Mouse (Mus musculus): Measurements from ENCODE around the gene Lama4. TPM values are rescaled to one million over a fixed set of nuclear protein-coding genes. Genes with fewer than 3 reads are reported as not detected.

Gene Lama4
- polyA plus RNA-seq, 1 experiment from 2014 or later, result 131 TPM

- H3K9me3 ChIP-seq (ENCODE audit: control insufficient read depth, low read length), result no peaks in the 10 kb centered on the region
- H3K27me3 ChIP-seq (ENCODE audit: control insufficient read depth, insufficient read depth, low read depth, low read length), result no peaks in the 10 kb centered on the region
- no peak overlapping the region for H3K4me3 ChIP-seq (ENCODE audit: low read length)
- no peak overlapping the region for H3K27ac ChIP-seq (ENCODE audit: low read length)
- peaks cover 28% of the 10 kb centered on the region for H3K36me3 ChIP-seq (ENCODE audit: control insufficient read depth, insufficient read depth, low read length)
- H3K9ac ChIP-seq (ENCODE audit: low read length), result no peak overlapping the region
- WGBS, result 74% methylated on average over 5 of the region's 5 CpGs
- no peak for ATAC-seq (ENCODE audit: low read depth)
- no peaks in the 10 kb centered on the region for H3K4me1 ChIP-seq (replicated peaks; ENCODE audit: control insufficient read depth, insufficient read depth, low read length)
- no peak overlapping the region for H3K4me2 ChIP-seq (ENCODE audit: low read depth, low read length)
These were observed 63.1 kb downstream of the Lama4 start for GRCm38 (mm10) chr10:39028403-39028802.

GRCm38 (mm10) chr10:39029297-39030147 is 64.2 kb downstream of the Lama4 start:
- no peak for ATAC-seq (ENCODE audit: low read depth)
- WGBS, result 74% methylated on average over 6 of the region's 6 CpGs
- Histone ChIP-seq H3K27ac (ENCODE audit: low read length) (no peak overlapping the region), H3K36me3 (ENCODE audit: control insufficient read depth, insufficient read depth, low read length) (peaks cover 26% of the 10 kb centered on the region), H3K4me3 (ENCODE audit: low read length) (no peak overlapping the region), H3K27me3 (ENCODE audit: control insufficient read depth, insufficient read depth, low read depth, low read length) (no peaks in the 10 kb centered on the region), H3K9me3 (ENCODE audit: control insufficient read depth, low read length) (no peaks in the 10 kb centered on the region), H3K4me1 (replicated peaks; ENCODE audit: control insufficient read depth, insufficient read depth, low read length) (no peaks in the 10 kb centered on the region), H3K9ac (ENCODE audit: low read length) (no peak overlapping the region), H3K4me2 (ENCODE audit: low read depth, low read length) (no peak overlapping the region)

DNA sequence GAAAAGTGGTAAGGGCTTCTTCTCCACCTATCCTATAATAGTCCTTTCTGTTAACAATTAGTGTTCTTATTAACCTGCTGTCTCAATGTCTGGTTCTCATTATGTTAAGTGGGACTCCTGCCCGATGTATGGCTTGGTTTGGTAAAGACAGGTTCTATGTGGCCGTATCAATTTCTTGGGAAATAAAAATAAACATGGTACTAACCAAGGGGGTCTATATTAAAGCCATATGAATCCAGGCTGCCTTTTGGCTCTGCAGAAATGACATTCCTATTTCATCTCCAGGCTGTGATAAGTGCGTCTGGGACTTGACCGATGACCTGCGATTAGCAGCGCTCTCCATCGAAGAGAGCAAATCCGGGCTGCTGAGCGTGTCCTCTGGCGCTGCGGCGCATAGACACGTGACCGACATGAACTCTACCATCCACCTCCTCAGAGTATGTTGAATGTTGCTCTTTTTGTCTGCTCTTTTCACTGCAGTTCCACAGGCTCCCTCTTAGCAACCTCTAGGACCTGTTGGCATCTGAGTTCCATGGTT is 64.9 kb downstream of the Lama4 start:
- 84% methylated on average over 14 of the region's 14 CpGs for WGBS
- no peak for ATAC-seq (ENCODE audit: low read depth)
- H3K9ac ChIP-seq (ENCODE audit: low read length), result no peak overlapping the region
- no peaks in the 10 kb centered on the region for H3K27me3 ChIP-seq (ENCODE audit: control insufficient read depth, insufficient read depth, low read depth, low read length)
- H3K4me3 ChIP-seq (ENCODE audit: low read length), result no peak overlapping the region
- H3K9me3 ChIP-seq (ENCODE audit: control insufficient read depth, low read length), result no peaks in the 10 kb centered on the region
- H3K36me3 ChIP-seq (ENCODE audit: control insufficient read depth, insufficient read depth, low read length), result peaks cover 26% of the 10 kb centered on the region
- H3K27ac ChIP-seq (ENCODE audit: low read length), result no peak overlapping the region
- no peaks in the 10 kb centered on the region for H3K4me1 ChIP-seq (replicated peaks; ENCODE audit: control insufficient read depth, insufficient read depth, low read length)
- no peak overlapping the region for H3K4me2 ChIP-seq (ENCODE audit: low read depth, low read length)

DNA sequence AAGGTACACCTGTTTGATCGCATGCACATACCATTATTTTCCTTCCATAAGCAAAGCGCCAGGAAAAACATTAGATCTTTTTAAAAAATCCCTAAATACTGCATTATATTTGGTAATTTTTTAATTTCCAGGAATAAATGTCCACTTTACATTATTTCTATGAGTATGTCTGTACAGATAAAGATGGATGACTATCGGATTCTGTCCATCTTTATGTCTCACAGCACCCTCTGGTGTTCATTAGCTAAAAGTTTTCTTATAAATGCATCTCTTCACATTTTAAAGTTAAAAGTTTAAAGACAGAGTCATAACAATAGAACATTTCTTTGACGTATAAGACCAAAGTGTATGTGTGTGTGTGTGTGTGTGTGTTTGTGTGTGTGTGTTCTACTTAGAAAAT is 74.2 kb downstream of the Lama4 start:
- Histone ChIP-seq H3K27me3 (ENCODE audit: control insufficient read depth, insufficient read depth, low read depth, low read length) (no peaks in the 10 kb centered on the region), H3K4me2 (ENCODE audit: low read depth, low read length) (no peak overlapping the region), H3K9me3 (ENCODE audit: control insufficient read depth, low read length) (no peaks in the 10 kb centered on the region), H3K9ac (ENCODE audit: low read length) (no peak overlapping the region), H3K4me3 (ENCODE audit: low read length) (no peak overlapping the region), H3K36me3 (ENCODE audit: control insufficient read depth, insufficient read depth, low read length) (peaks cover 15% of the 10 kb centered on the region), H3K27ac (ENCODE audit: low read length) (no peak overlapping the region), H3K4me1 (replicated peaks; ENCODE audit: control insufficient read depth, insufficient read depth, low read length) (no peaks in the 10 kb centered on the region)
- 49% methylated on average over 4 of the region's 4 CpGs for WGBS
- ATAC-seq (ENCODE audit: low read depth), result no peak

DNA sequence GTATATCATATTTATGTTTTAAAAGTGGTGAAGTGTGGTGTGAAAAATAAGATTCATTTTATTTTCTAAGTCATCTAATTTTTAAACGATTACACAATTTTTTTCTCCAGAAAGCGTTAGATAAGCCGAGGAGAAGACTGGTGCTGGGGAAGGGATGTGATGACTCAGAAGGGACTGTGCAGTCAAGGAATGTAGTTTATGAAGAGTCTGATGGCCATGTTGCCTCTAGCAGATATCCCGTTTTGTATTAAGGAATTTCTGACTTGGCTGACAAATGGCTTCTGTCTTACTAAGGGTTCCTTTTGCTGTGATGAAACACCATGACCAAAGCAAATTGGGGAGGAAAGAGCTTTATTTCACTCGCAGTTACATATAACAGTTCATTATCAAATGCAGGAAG is 74.7 kb downstream of the Lama4 start:
- Histone ChIP-seq H3K27ac (ENCODE audit: low read length) (no peak overlapping the region), H3K9ac (ENCODE audit: low read length) (no peak overlapping the region), H3K27me3 (ENCODE audit: control insufficient read depth, insufficient read depth, low read depth, low read length) (no peaks in the 10 kb centered on the region), H3K4me3 (ENCODE audit: low read length) (no peak overlapping the region), H3K4me1 (replicated peaks; ENCODE audit: control insufficient read depth, insufficient read depth, low read length) (no peaks in the 10 kb centered on the region), H3K4me2 (ENCODE audit: low read depth, low read length) (no peak overlapping the region), H3K36me3 (ENCODE audit: control insufficient read depth, insufficient read depth, low read length) (peaks cover 15% of the 10 kb centered on the region), H3K9me3 (ENCODE audit: control insufficient read depth, low read length) (no peaks in the 10 kb centered on the region)
- ATAC-seq (ENCODE audit: low read depth), result no peak
- WGBS, result 44% methylated on average over 5 of the region's 5 CpGs

DNA sequence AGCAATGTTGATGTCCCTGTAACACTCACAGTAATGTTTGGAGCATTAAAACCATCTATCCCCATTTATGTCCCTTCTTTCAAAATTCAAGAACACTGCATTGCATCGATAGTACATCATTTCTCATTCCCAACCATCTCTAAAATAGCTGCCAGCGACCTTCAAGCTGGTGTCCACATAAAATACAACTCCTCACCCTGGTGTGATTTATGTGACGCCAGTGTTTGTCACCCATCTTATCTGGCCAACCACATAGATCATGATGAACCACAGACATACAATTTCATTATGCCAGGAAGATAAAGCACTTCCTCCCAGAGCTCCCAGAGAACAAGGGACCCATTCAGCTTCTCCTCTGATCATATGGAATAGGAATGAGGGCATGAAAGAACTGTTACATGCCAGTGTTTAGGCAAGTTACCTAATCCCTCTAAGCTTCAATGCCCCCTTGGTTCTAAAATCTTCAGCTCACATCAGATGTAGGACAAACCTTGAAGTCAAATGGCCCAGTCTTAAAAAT is 79.2 kb downstream of the Lama4 start:
- no peak overlapping the region for H3K9ac ChIP-seq (ENCODE audit: low read length)
- H3K9me3 ChIP-seq (ENCODE audit: control insufficient read depth, low read length), result no peaks in the 10 kb centered on the region
- no peak for ATAC-seq (ENCODE audit: low read depth)
- no peaks in the 10 kb centered on the region for H3K27me3 ChIP-seq (ENCODE audit: control insufficient read depth, insufficient read depth, low read depth, low read length)
- H3K4me2 ChIP-seq (ENCODE audit: low read depth, low read length), result no peak overlapping the region
- no peaks in the 10 kb centered on the region for H3K4me1 ChIP-seq (replicated peaks; ENCODE audit: control insufficient read depth, insufficient read depth, low read length)
- 47% methylated on average over 3 of the region's 3 CpGs for WGBS
- H3K4me3 ChIP-seq (ENCODE audit: low read length), result no peak overlapping the region
- peaks cover 24% of the 10 kb centered on the region for H3K36me3 ChIP-seq (ENCODE audit: control insufficient read depth, insufficient read depth, low read length)
- no peak overlapping the region for H3K27ac ChIP-seq (ENCODE audit: low read length)

GRCm38 (mm10) chr10:39045111-39045510 is 79.8 kb downstream of the Lama4 start:
- H3K9ac ChIP-seq (ENCODE audit: low read length), result no peak overlapping the region
- no peak overlapping the region for H3K27ac ChIP-seq (ENCODE audit: low read length)
- 78% methylated on average over 1 of the region's 1 CpGs for WGBS
- H3K4me1 ChIP-seq (replicated peaks; ENCODE audit: control insufficient read depth, insufficient read depth, low read length), result no peaks in the 10 kb centered on the region
- no peak overlapping the region for H3K4me3 ChIP-seq (ENCODE audit: low read length)
- H3K9me3 ChIP-seq (ENCODE audit: control insufficient read depth, low read length), result no peaks in the 10 kb centered on the region
- no peak overlapping the region for H3K4me2 ChIP-seq (ENCODE audit: low read depth, low read length)
- H3K36me3 ChIP-seq (ENCODE audit: control insufficient read depth, insufficient read depth, low read length), result peaks cover 28% of the 10 kb centered on the region
- H3K27me3 ChIP-seq (ENCODE audit: control insufficient read depth, insufficient read depth, low read depth, low read length), result no peaks in the 10 kb centered on the region
- no peak for ATAC-seq (ENCODE audit: low read depth)

- ATAC-seq (ENCODE audit: low read depth), result no peak
- H3K27me3 ChIP-seq (ENCODE audit: control insufficient read depth, insufficient read depth, low read depth, low read length), result no peaks in the 10 kb centered on the region
- H3K27ac ChIP-seq (ENCODE audit: low read length), result no peak overlapping the region
- no peaks in the 10 kb centered on the region for H3K4me1 ChIP-seq (replicated peaks; ENCODE audit: control insufficient read depth, insufficient read depth, low read length)
- H3K4me2 ChIP-seq (ENCODE audit: low read depth, low read length), result no peak overlapping the region
- no peak overlapping the region for H3K4me3 ChIP-seq (ENCODE audit: low read length)
- H3K9me3 ChIP-seq (ENCODE audit: control insufficient read depth, low read length), result no peaks in the 10 kb centered on the region
- peaks cover 35% of the 10 kb centered on the region for H3K36me3 ChIP-seq (ENCODE audit: control insufficient read depth, insufficient read depth, low read length)
- H3K9ac ChIP-seq (ENCODE audit: low read length), result no peak overlapping the region
- WGBS, result 75% methylated on average over 10 of the region's 10 CpGs
These were observed 82.5 kb downstream of the Lama4 start for GRCm38 (mm10) chr10:39047775-39048174.

- Histone ChIP-seq H3K4me1 (replicated peaks; ENCODE audit: control insufficient read depth, insufficient read depth, low read length) (no peaks in the 10 kb centered on the region), H3K27ac (ENCODE audit: low read length) (no peak overlapping the region), H3K36me3 (ENCODE audit: control insufficient read depth, insufficient read depth, low read length) (peaks cover 41% of the 10 kb centered on the region), H3K27me3 (ENCODE audit: control insufficient read depth, insufficient read depth, low read depth, low read length) (no peaks in the 10 kb centered on the region), H3K4me3 (ENCODE audit: low read length) (no peak overlapping the region), H3K9ac (ENCODE audit: low read length) (no peak overlapping the region), H3K9me3 (ENCODE audit: control insufficient read depth, low read length) (no peaks in the 10 kb centered on the region), H3K4me2 (ENCODE audit: low read depth, low read length) (no peak overlapping the region)
- WGBS, result 66% methylated on average over 8 of the region's 8 CpGs
- ATAC-seq (ENCODE audit: low read depth), result no peak
These were observed 84.4 kb downstream of the Lama4 start for GRCm38 (mm10) chr10:39049581-39050294.
